Mouse (Mus musculus) stomach, embryonic 15.5 days (tissue): ENCODE measurements at regions not wholly inside any gene's neighbourhood (a gene's known extent, or its start where the extent isn't known, plus 50 kb on each side); places are given as distances from the start of the nearest gene placed in this dataset.
"Not testable (repeated sequence)": the region's sequence is repeated elsewhere in the genome, so short reads cannot be mapped to it uniquely, and the experiment has no call there.

Experiments
- ATAC-seq: fragments of 200-750 bp; cut with Nextera tagmentation; 2 replicates; pipeline ENCODE4 v1.8.0; 2017; ENCODE audit warnings: low read depth, moderate number of reproducible peaks, moderate TSS enrichment; ENCODE audit not compliant: insufficient read depth, low FRiP score
- H3K27ac ChIP-seq: fragments of 300-500 bp; sonication (generic); 2 replicates; pipeline ENCODE4 v1.5.1; 2015; ENCODE audit warnings: mild to moderate bottlenecking, inconsistent platforms
- H3K27me3 ChIP-seq: fragments of 300-500 bp; sonication (generic); replicated peaks from 2 replicates; pipeline ENCODE4 v1.6.1; 2015; ENCODE audit warnings: inconsistent platforms
- H3K36me3 ChIP-seq: fragments of 300-500 bp; sonication (generic); 2 replicates; pipeline ENCODE4 v1.6.1; 2015; ENCODE audit warnings: inconsistent platforms
- H3K4me1 ChIP-seq: fragments of 300-500 bp; sonication (generic); 2 replicates; pipeline ENCODE4 v1.6.1; 2015; ENCODE audit warnings: inconsistent platforms
- H3K4me2 ChIP-seq: fragments of 300-500 bp; sonication (generic); 2 replicates; pipeline ENCODE4 v1.6.1; 2015; ENCODE audit warnings: mild to moderate bottlenecking, inconsistent platforms
- H3K4me3 ChIP-seq: fragments of 300-500 bp; sonication (generic); replicated peaks from 2 replicates; pipeline ENCODE4 v1.5.1; 2015; ENCODE audit warnings: inconsistent platforms
- H3K9ac ChIP-seq: fragments of 300-500 bp; sonication (generic); 2 replicates; pipeline ENCODE4 v1.6.1; 2015; ENCODE audit warnings: inconsistent platforms
- H3K9me3 ChIP-seq: fragments of 300-500 bp; sonication (generic); 2 replicates; pipeline ENCODE4 v1.6.1; 2016; ENCODE audit warnings: inconsistent platforms
- WGBS: fragments of 180-500 bp; shearing (Covaris S2); methylation state at CpG from one replicate; pipeline ENCODE4 v1.1.7; 2015; 5-methylcytosine and 5-hydroxymethylcytosine counted together

DNA sequence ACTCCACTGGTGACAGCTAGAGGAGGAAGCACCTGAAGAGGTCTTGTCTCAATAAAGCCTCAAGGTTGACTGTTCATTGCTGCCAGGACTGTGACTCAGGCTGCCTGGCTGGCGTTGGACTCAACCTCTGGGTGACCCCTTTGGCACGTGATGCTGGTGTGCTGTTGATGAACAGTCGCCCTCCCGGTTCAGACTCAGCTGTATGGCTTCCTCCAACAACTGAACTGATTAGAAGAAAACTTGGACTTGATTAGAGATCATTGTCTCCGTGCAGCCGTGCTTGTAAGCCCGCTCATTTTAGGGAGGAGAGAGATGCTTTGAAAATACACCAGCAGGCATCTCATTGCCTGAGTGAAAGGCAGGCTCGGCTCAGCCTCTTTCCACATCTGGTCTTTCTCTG lies 103.2 kb upstream of the Nxpe4 start:
- WGBS = 45% methylated on average over 8 of the region's 8 CpGs
- no peak for ATAC-seq
- no peak overlapping the region for H3K4me3 ChIP-seq

DNA sequence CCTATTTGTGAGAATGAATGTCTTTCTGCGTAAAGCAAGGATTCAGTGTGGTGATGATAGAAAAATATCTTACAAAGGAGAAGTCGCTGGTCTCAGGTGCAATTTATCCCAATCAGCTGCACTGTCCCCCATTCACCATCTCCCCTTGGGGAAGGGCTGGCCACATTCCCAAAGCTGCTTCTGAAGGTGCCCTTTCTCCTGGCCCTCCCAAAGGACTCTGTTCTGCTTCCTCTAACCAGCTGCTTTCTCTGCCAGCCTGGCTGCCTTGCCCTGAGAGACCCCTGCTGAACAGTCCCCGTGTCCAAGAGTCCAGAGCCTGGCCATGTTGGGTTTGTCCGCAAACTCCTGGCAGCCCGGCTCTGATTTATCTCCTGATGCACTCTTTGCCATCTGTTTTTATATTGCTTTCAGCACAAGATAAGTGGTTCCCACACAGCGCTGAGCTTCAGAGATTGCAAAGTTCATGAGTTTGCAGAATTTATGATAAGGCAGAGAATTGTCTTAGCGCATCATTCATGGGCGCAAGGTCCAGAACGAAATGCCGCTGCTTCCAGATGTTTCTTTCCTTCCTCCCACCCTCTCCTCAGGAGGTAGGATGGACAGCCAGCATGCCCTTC lies 102.2 kb upstream of the Nxpe4 start:
- Histone ChIP-seq H3K9me3 (no peaks in the 10 kb centered on the region), H3K27me3 (no peaks in the 10 kb centered on the region), H3K36me3 (no peaks in the 10 kb centered on the region), H3K4me3 (no peak overlapping the region), H3K27ac (no peak overlapping the region), H3K4me1 (0 out of 2 replicates have a peak, but pooled peaks cover 4% of the 10 kb centered on the region), H3K9ac (no peak overlapping the region), H3K4me2 (no peak overlapping the region)
- 80% methylated on average over 10 of the region's 10 CpGs for WGBS
- ATAC-seq = no peak

More for the DNA sequence above, 103.2 kb upstream of the Nxpe4 start:
- Histone ChIP-seq H3K27ac (no peak overlapping the region), H3K27me3 (no peaks in the 10 kb centered on the region), H3K9ac (no peak overlapping the region), H3K4me1 (0 out of 2 replicates have a peak, but pooled peaks cover 4% of the 10 kb centered on the region), H3K36me3 (no peaks in the 10 kb centered on the region), H3K9me3 (no peaks in the 10 kb centered on the region), H3K4me2 (no peak overlapping the region)

DNA sequence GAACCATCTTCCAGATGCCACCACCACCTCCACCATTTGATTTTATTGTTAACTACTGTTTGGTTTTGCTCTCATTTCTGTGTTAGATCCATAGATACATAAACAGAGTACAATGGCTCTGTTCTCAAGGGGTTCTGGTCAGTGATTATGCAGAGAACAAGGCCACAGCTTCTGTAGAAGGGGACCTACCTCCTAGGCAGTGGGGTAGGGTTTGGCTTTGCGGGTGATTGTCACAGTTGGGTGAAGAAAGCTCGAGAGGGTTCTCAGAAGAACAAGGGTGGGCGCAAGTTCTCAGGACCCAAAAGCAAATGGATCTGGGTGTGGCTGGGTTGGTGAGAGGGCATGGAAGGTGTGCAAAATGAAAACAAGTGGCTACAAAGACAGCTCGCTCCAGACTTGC lies 100.8 kb upstream of the Nxpe4 start:
- WGBS = 81% methylated on average over 4 of the region's 4 CpGs

DNA sequence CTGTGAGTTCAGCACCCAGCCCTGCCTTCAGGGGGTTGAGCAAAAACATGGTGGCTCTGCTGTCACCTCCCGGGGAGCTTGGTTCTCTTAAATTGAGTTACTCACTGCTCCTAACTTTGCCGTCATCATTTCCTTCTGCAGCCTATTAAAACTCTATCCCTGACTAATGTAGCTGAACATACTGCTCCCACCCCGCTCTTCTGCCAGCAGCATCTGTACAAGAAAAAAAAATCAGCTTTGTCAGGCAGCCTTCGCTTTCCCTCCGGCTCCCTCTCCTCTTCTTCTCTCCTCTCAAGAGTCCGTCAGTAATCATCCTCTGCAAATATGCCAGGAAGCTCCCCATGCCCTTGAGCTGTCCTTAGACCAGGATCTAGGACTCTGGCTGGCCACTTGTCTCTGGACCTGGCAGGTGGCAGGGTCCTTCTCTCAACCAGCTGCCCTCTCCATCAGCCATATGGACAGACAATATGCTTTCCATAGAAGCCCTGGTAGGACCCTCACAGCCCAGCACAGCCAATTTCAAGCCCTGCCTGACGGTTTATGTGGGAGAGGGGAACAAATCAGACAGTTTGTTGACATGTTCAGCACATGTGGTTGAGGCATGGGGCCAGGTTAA lies 95.0 kb upstream of the Nxpe4 start:
- H3K27ac ChIP-seq = no peak overlapping the region
- no peaks in the 10 kb centered on the region for H3K27me3 ChIP-seq
- no peak overlapping the region for H3K4me3 ChIP-seq
- no peaks in the 10 kb centered on the region for H3K9me3 ChIP-seq
- no peak overlapping the region for H3K9ac ChIP-seq
- H3K4me2 ChIP-seq = no peak overlapping the region
- no peaks in the 10 kb centered on the region for H3K4me1 ChIP-seq
- no peaks in the 10 kb centered on the region for H3K36me3 ChIP-seq
- 76% methylated on average over 7 of the region's 7 CpGs for WGBS
- no peak for ATAC-seq

More for the DNA sequence above, 100.8 kb upstream of the Nxpe4 start:
- no peak overlapping the region for H3K4me3 ChIP-seq
- no peaks in the 10 kb centered on the region for H3K9me3 ChIP-seq
- no peaks in the 10 kb centered on the region for H3K36me3 ChIP-seq
- 0 out of 2 replicates have a peak, but pooled peaks cover 4% of the 10 kb centered on the region for H3K4me1 ChIP-seq
- no peak overlapping the region for H3K27ac ChIP-seq
- H3K27me3 ChIP-seq = no peaks in the 10 kb centered on the region
- H3K9ac ChIP-seq = no peak overlapping the region
- no peak overlapping the region for H3K4me2 ChIP-seq
- ATAC-seq = no peak

GRCm38 (mm10) chr9:48072592-48072991 lies 89.2 kb upstream of the Nxpe4 start:
- Histone ChIP-seq H3K9me3 (no peaks in the 10 kb centered on the region), H3K4me1 (no peaks in the 10 kb centered on the region), H3K4me2 (no peak overlapping the region), H3K27ac (no peak overlapping the region), H3K9ac (no peak overlapping the region), H3K4me3 (no peak overlapping the region), H3K27me3 (no peaks in the 10 kb centered on the region), H3K36me3 (no peaks in the 10 kb centered on the region)
- no peak for ATAC-seq
- WGBS = 54% methylated on average over 1 of the region's 1 CpGs

GRCm38 (mm10) chr9:48073096-48073495 lies 88.7 kb upstream of the Nxpe4 start:
- no peak overlapping the region for H3K27ac ChIP-seq
- no peaks in the 10 kb centered on the region for H3K27me3 ChIP-seq
- no peak overlapping the region for H3K4me2 ChIP-seq
- H3K4me1 ChIP-seq = no peaks in the 10 kb centered on the region
- no peak overlapping the region for H3K4me3 ChIP-seq
- no peaks in the 10 kb centered on the region for H3K9me3 ChIP-seq
- no peak overlapping the region for H3K9ac ChIP-seq
- 79% methylated on average over 2 of the region's 2 CpGs for WGBS
- ATAC-seq = no peak
- H3K36me3 ChIP-seq = no peaks in the 10 kb centered on the region

DNA sequence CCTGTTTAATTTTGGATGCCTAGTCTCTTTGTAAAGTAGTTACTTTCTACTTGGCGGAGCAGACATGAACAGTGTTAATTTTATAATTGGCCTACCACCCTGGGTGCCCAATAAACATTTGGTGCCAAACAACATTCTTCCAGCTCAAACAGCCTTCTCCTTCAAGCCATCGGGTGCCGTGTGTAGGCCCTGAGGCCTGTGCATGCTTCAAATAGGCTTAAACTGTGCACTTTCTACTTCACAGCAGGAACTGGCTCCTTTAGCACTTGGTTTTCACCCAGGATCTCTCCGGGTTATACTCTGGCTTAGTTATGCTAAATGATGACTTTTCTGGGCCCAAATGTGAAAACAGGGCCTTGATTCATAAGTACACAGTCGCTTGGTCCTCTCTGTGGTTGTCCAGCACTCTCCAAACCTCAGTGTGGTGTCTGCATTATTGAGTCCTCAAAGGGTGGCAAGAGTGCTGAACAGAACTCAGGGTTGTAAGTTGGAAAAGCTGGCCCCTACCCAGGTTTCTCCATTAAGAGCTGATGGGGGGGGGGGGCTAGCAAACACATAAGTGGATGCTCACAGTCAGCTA lies 86.1 kb upstream of the Nxpe4 start:
- Histone ChIP-seq H3K4me1 (no peaks in the 10 kb centered on the region), H3K27ac (no peak overlapping the region), H3K9me3 (no peaks in the 10 kb centered on the region), H3K27me3 (no peaks in the 10 kb centered on the region), H3K4me2 (no peak overlapping the region), H3K36me3 (no peaks in the 10 kb centered on the region), H3K9ac (no peak overlapping the region), H3K4me3 (no peak overlapping the region)
- ATAC-seq = no peak
- WGBS = 86% methylated on average over 5 of the region's 5 CpGs

- Histone ChIP-seq H3K4me2 (no peak overlapping the region), H3K36me3 (no peaks in the 10 kb centered on the region), H3K9me3 (no peaks in the 10 kb centered on the region), H3K27ac (no peak overlapping the region), H3K27me3 (no peaks in the 10 kb centered on the region), H3K9ac (no peak overlapping the region), H3K4me3 (no peak overlapping the region), H3K4me1 (no peaks in the 10 kb centered on the region)
- WGBS = 76% methylated on average over 6 of the region's 6 CpGs
- no peak for ATAC-seq
Observed at GRCm38 (mm10) chr9:48082461-48082860, 79.4 kb upstream of the Nxpe4 start.

DNA sequence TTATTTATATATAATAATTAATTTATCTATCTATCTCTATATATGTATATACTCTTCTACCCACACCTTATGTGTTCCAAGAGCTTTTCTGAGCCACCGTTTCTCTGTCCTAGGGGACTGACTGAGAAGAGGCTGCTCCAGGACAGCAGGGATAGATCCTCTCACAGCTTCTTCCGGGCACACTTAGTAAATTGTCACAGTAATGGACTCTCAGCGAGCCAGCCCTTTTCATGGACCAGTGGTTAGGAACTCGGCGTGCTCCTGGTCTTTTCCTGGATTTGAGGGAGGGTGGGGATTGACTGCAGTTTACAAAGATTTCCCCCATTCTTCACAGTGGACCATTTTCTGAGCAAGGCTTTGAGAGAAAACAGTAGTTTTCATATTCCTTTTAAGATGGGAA lies 77.6 kb upstream of the Nxpe4 start:
- H3K36me3 ChIP-seq, H3K9me3 ChIP-seq, H3K4me2 ChIP-seq, ATAC-seq, H3K27me3 ChIP-seq, H3K4me3 ChIP-seq, H3K27ac ChIP-seq, H3K4me1 ChIP-seq, H3K9ac ChIP-seq: not testable (repeated sequence)
- 69% methylated on average over 5 of the region's 5 CpGs for WGBS

- WGBS = 91% methylated on average over 5 of the region's 5 CpGs
- Histone ChIP-seq H3K36me3 (no peaks in the 10 kb centered on the region), H3K9me3 (no peaks in the 10 kb centered on the region), H3K4me1 (no peaks in the 10 kb centered on the region), H3K27ac (no peak overlapping the region), H3K4me3 (no peak overlapping the region), H3K4me2 (no peak overlapping the region), H3K9ac (no peak overlapping the region), H3K27me3 (no peaks in the 10 kb centered on the region)
- no peak for ATAC-seq
Observed at GRCm38 (mm10) chr9:48089661-48090060, 72.2 kb upstream of the Nxpe4 start.

GRCm38 (mm10) chr9:48094756-48095155 lies 67.1 kb upstream of the Nxpe4 start:
- ATAC-seq = no peak
- WGBS = 78% methylated on average over 2 of the region's 2 CpGs
- H3K27ac ChIP-seq = no peak overlapping the region
- no peaks in the 10 kb centered on the region for H3K36me3 ChIP-seq
- no peak overlapping the region for H3K9ac ChIP-seq
- H3K9me3 ChIP-seq = no peaks in the 10 kb centered on the region
- no peaks in the 10 kb centered on the region for H3K27me3 ChIP-seq
- H3K4me3 ChIP-seq = no peak overlapping the region
- H3K4me2 ChIP-seq = no peak overlapping the region
- H3K4me1 ChIP-seq = no peaks in the 10 kb centered on the region

- Histone ChIP-seq H3K9ac (no peak overlapping the region), H3K4me1 (no peaks in the 10 kb centered on the region), H3K36me3 (no peaks in the 10 kb centered on the region), H3K9me3 (no peaks in the 10 kb centered on the region), H3K27ac (no peak overlapping the region), H3K27me3 (no peaks in the 10 kb centered on the region), H3K4me2 (no peak overlapping the region), H3K4me3 (no peak overlapping the region)
- WGBS = 41% methylated on average over 4 of the region's 4 CpGs
- ATAC-seq = no peak
Observed at GRCm38 (mm10) chr9:48099846-48100245, 62.0 kb upstream of the Nxpe4 start.
